Mouse (Mus musculus): ENCODE results near the gene Ces1h. TPM values are rescaled to one million over a fixed set of nuclear protein-coding genes. Genes with fewer than 3 reads are reported as not detected.

Gene Ces1h
- polyA plus RNA-seq, 1 experiment from 2014 or later = not detected

- WGBS = 50% methylated on average over 2 of the region's 2 CpGs
Observed at GRCm38 (mm10) chr8:93325123-93325522, 54.4 kb downstream of the Ces1h start.

DNA sequence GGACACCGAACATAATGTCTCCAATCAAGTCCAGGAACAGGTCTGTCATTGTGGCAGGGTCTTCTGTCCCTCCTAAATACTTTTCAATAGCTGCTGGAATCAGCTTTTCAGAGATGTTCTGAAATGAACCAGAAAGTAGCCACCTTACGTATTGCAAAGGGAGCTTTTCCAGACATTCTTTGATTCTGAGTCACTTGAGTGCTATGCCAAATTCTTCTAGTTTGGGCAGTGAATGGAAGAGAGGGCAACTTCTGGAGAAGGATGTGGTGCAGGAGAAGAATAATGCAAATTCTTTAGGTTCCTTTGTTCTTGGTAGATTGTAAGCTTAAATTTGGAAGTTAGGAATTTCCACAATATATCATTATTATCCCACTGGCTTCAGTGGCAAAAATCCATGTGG, 62.5 kb downstream of the Ces1h start:
- ATAC-seq (ENCODE audit: borderline replicate concordance, extremely low read depth, low FRiP score, low TSS enrichment) = no peak
- no peak overlapping the region for H3K4me3 ChIP-seq
- H3K27ac ChIP-seq = no peak overlapping the region
- no peaks in the 10 kb centered on the region for H3K27me3 ChIP-seq
- no peaks in the 10 kb centered on the region for H3K4me1 ChIP-seq
- H3K36me3 ChIP-seq = no peaks in the 10 kb centered on the region
- WGBS = 76% methylated on average over 2 of the region's 2 CpGs
- H3K9ac ChIP-seq = no peak overlapping the region
- no peak overlapping the region for H3K4me2 ChIP-seq
- no peaks in the 10 kb centered on the region for H3K9me3 ChIP-seq

More at GRCm38 (mm10) chr8:93325123-93325522, 54.4 kb downstream of the Ces1h start:
- Histone ChIP-seq H3K27me3 (no peaks in the 10 kb centered on the region), H3K4me2 (no peak overlapping the region), H3K4me1 (no peaks in the 10 kb centered on the region), H3K4me3 (no peak overlapping the region), H3K9me3 (no peaks in the 10 kb centered on the region), H3K27ac (no peak overlapping the region), H3K9ac (no peak overlapping the region), H3K36me3 (no peaks in the 10 kb centered on the region)
- no peak for ATAC-seq (ENCODE audit: borderline replicate concordance, extremely low read depth, low FRiP score, low TSS enrichment)

DNA sequence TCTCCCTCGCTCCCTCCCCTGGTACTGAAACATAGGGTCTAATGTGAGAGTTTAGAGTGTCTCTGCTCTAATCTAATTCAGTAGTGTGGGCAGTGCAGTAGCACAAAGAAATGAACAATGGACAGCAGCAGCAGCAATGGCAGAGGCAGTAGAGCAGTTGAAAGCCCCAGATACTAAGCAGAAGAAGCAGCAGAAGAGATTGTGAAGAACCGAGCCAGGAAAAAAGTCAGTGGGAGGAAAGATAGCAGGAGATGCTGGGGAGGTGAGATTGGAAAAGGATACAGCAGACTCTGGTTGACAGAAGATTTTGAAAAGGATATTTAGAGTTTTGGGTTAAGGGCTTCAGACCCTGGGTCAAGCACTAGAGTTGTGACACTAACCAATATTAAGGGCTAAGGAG, 64.0 kb downstream of the Ces1h start:
- Histone ChIP-seq H3K9me3 (no peaks in the 10 kb centered on the region), H3K27ac (no peak overlapping the region), H3K4me3 (no peak overlapping the region), H3K4me1 (no peaks in the 10 kb centered on the region), H3K9ac (no peak overlapping the region), H3K4me2 (no peak overlapping the region), H3K27me3 (no peaks in the 10 kb centered on the region), H3K36me3 (no peaks in the 10 kb centered on the region)
- ATAC-seq (ENCODE audit: borderline replicate concordance, extremely low read depth, low FRiP score, low TSS enrichment) = no peak
- 74% methylated on average over 2 of the region's 2 CpGs for WGBS

Other genes with a start within 250 kb of the Ces1h start
- 0.09 and 0.20 TPM in 2 replicates for gene Ces1c, start 248.4 kb downstream of the Ces1h start, polyA plus RNA-seq (2015; fragmentation: Nextera tagmentation; extraction: Ambion mirVana)
- gene Ces1d, start 181.9 kb downstream of the Ces1h start, polyA plus RNA-seq (2015; fragmentation: Nextera tagmentation; extraction: Ambion mirVana) = 53.1 and 59.8 TPM in 2 replicates
- gene Ces1e, start 150.1 kb downstream of the Ces1h start, polyA plus RNA-seq (2015; fragmentation: Nextera tagmentation; extraction: Ambion mirVana) = 0.38 TPM in 1 of 2 replicates, not detected in the other
- gene Ces1f, start 100.0 kb downstream of the Ces1h start, polyA plus RNA-seq (2015; fragmentation: Nextera tagmentation; extraction: Ambion mirVana) = 2.8 and 3.2 TPM in 2 replicates
- 0.25 and 0.34 TPM in 2 replicates for gene Ces1g, start 42.4 kb downstream of the Ces1h start, polyA plus RNA-seq (2015; fragmentation: Nextera tagmentation; extraction: Ambion mirVana)
- gene Ces5a, start 156.1 kb upstream of the Ces1h start, polyA plus RNA-seq (2015; fragmentation: Nextera tagmentation; extraction: Ambion mirVana) = not detected in 2 replicates

Data from lung, embryonic 15.5 days (tissue).